Mouse (Mus musculus): ENCODE results near the gene Kif9. TPM values are rescaled to one million over a fixed set of nuclear protein-coding genes. Genes with fewer than 3 reads are reported as not detected.

Gene Kif9
- total and polyA plus RNA-seq, 3 experiments, result 1.1 to 1.8 (median 1.8) TPM

DNA sequence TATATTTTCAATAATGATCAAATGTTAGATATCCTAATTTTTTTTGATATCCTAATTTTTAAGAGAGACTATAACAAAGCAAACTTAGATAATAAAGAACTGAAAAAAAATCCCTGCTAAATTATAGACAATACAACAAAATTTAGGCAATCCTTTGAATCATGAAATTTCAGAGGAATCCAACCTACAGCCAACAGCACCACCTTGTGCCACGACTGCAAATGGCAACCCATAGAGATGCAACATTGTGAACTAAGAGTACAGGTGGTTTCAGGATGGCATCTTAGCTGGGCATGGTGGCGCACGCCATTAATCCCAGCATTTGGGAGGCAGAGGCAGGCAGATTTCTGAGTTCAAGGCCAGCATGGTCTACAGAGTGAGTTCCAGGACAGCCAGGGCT is 10.6 kb upstream of the Kif9 start:
- peaks cover 5 to 26% of the 10 kb centered on the region in 2 experiments; a peak in 2 of 4 replicates for H3K4me1 ChIP-seq (ENCODE audit: control insufficient read depth in 1 of 2, insufficient read depth in 2 of 2)

GRCm38 (mm10) chr9:110477951-110478350 is 1.2 kb downstream of the Kif9 start:
- Histone ChIP-seq H3K36me3 (replicated peaks in 1 of 2; ENCODE audit: control insufficient read depth in 1 of 2, insufficient read depth in 1 of 2, low read length in 1 of 2) (peaks cover 0 to 6% of the 10 kb centered on the region in 2 experiments), H3K4me2 (ENCODE audit: insufficient read depth, low read depth, poor library complexity, severe bottlenecking) (peak overlapping the region; percentile 97), H3K9me3 (replicated peaks; ENCODE audit: low read length) (no peaks in the 10 kb centered on the region), H3K27me3 (replicated peaks) (no peaks in the 10 kb centered on the region), H3K4me1 (ENCODE audit: control insufficient read depth in 1 of 2, insufficient read depth in 2 of 2) (peaks cover 16 to 39% of the 10 kb centered on the region in 2 experiments), H3K27ac (ENCODE audit: insufficient read depth, low read depth) (no peak overlapping the region), H3K9ac (ENCODE audit: insufficient read depth, low read depth) (no peak overlapping the region), H3K79me2 (replicated peaks; ENCODE audit: control insufficient read depth, extremely low read depth, insufficient read depth, poor library complexity, severe bottlenecking) (no peaks in the 10 kb centered on the region), H3K4me3 (replicated peaks in 1 of 3; ENCODE audit: low read depth in 2 of 3, low read length in 2 of 3, poor library complexity in 1 of 3) (peak overlapping the region; percentile 9 to 31 (median 14))
- no peak for DNase-seq (ENCODE audit: extremely low read depth)
- TF ChIP-seq E2F4 (IDR thresholded peaks at IDR 0.05; ENCODE audit: insufficient replicate concordance, low read depth, low read length) (no peak), NRF1 (IDR thresholded peaks at IDR 0.05; ENCODE audit: low read depth, low read length) (0 out of 2 replicates have a peak, but pooled peaks have one; percentile 18), KAT2A (IDR thresholded peaks at IDR 0.05; ENCODE audit: insufficient replicate concordance, low read length) (no peak), MAZ (IDR thresholded peaks at IDR 0.05; ENCODE audit: low read depth, low read length) (no peak), BHLHE40 (IDR thresholded peaks at IDR 0.05; ENCODE audit: low read depth, low read length) (no peak)
- in situ Hi-C loops (cut with MboI; ENCODE audit: low pct_ligation_motif_present, low pct_unique_long_range_greater_than_20kb, low sequenced_read_pairs) (loop anchor here (10.0 kb wide), 1 partner anchor 47 kb away; no protein-coding TSS in a partner anchor), dilution Hi-C loops (cut with MboI; ENCODE audit: extremely low pct_ligation_motif_present, extremely low pct_unique_long_range_greater_than_20kb, low sequenced_read_pairs) (no loop called here)

More for the DNA sequence above, 10.6 kb upstream of the Kif9 start:
- no peak for DNase-seq (ENCODE audit: extremely low read depth)
- dilution Hi-C loops (cut with MboI; ENCODE audit: extremely low pct_ligation_motif_present, extremely low pct_unique_long_range_greater_than_20kb, low sequenced_read_pairs), result no loop called here
- no peak overlapping the region for H3K4me3 ChIP-seq (replicated peaks in 1 of 3; ENCODE audit: low read depth in 2 of 3, low read length in 2 of 3, poor library complexity in 1 of 3)
- no peaks in the 10 kb centered on the region for H3K79me2 ChIP-seq (replicated peaks; ENCODE audit: control insufficient read depth, extremely low read depth, insufficient read depth, poor library complexity, severe bottlenecking)
- H3K4me2 ChIP-seq (ENCODE audit: insufficient read depth, low read depth, poor library complexity, severe bottlenecking), result no peak overlapping the region
- H3K36me3 ChIP-seq (replicated peaks in 1 of 2; ENCODE audit: control insufficient read depth in 1 of 2, insufficient read depth in 1 of 2, low read length in 1 of 2), result peaks cover 0 to 30% of the 10 kb centered on the region in 2 experiments
- H3K9ac ChIP-seq (ENCODE audit: insufficient read depth, low read depth), result no peak overlapping the region
- TF ChIP-seq RAD21 (IDR thresholded peaks at IDR 0.05; ENCODE audit: low read depth, low read length) (peak; percentile 78), CTCF (conservative IDR thresholded peaks at IDR 0.05 in 1 of 2, IDR thresholded peaks at IDR 0.05 in 1 of 2; ENCODE audit: low read depth in 2 of 2, low read length in 2 of 2) (peak; percentile 17 to 79; a peak in 2 of 4 replicates), SMC3 (IDR thresholded peaks at IDR 0.05; ENCODE audit: low read depth, low read length) (peak; percentile 76), MEF2A (IDR thresholded peaks at IDR 0.05; ENCODE audit: borderline replicate concordance, low read depth, low read length) (no peak), KAT2A (IDR thresholded peaks at IDR 0.05; ENCODE audit: insufficient replicate concordance, low read length) (no peak)
- in situ Hi-C loops (cut with MboI; ENCODE audit: low pct_ligation_motif_present, low pct_unique_long_range_greater_than_20kb, low sequenced_read_pairs), result no loop called here
- no peak overlapping the region for H3K27ac ChIP-seq (ENCODE audit: insufficient read depth, low read depth)
- no peaks in the 10 kb centered on the region for H3K27me3 ChIP-seq (replicated peaks)
- H3K9me3 ChIP-seq (replicated peaks; ENCODE audit: low read length), result peaks cover 1% of the 10 kb centered on the region

- no peak overlapping the region for H3K27ac ChIP-seq (ENCODE audit: insufficient read depth, low read depth)
- DNase-seq (ENCODE audit: extremely low read depth), result peak; percentile 55
- peak overlapping the region; percentile 11 to 26 (median 14) for H3K4me3 ChIP-seq (replicated peaks in 1 of 3; ENCODE audit: low read depth in 2 of 3, low read length in 2 of 3, poor library complexity in 1 of 3)
- H3K9me3 ChIP-seq (replicated peaks; ENCODE audit: low read length), result no peaks in the 10 kb centered on the region
- H3K79me2 ChIP-seq (replicated peaks; ENCODE audit: control insufficient read depth, extremely low read depth, insufficient read depth, poor library complexity, severe bottlenecking), result no peaks in the 10 kb centered on the region
- peak overlapping the region; percentile 67 for H3K4me2 ChIP-seq (ENCODE audit: insufficient read depth, low read depth, poor library complexity, severe bottlenecking)
- dilution Hi-C loops (cut with MboI; ENCODE audit: extremely low pct_ligation_motif_present, extremely low pct_unique_long_range_greater_than_20kb, low sequenced_read_pairs) (no loop called here), in situ Hi-C loops (cut with MboI; ENCODE audit: low pct_ligation_motif_present, low pct_unique_long_range_greater_than_20kb, low sequenced_read_pairs) (loop anchor here (10.0 kb wide), 1 partner anchor 46 kb away; no protein-coding TSS in a partner anchor)
- no peak overlapping the region; the same call in 1 of the 2 replicates for H3K9ac ChIP-seq (ENCODE audit: insufficient read depth, low read depth)
- H3K4me1 ChIP-seq (ENCODE audit: control insufficient read depth in 1 of 2, insufficient read depth in 2 of 2), result peaks cover 16 to 39% of the 10 kb centered on the region in 2 experiments
- no peaks in the 10 kb centered on the region for H3K27me3 ChIP-seq (replicated peaks)
- no peaks in the 10 kb centered on the region for H3K36me3 ChIP-seq (replicated peaks in 1 of 2; ENCODE audit: control insufficient read depth in 1 of 2, insufficient read depth in 1 of 2, low read length in 1 of 2)
- TF ChIP-seq SIN3A (IDR thresholded peaks at IDR 0.05; ENCODE audit: low read length), result peak; percentile 50; the same call in 1 of the 2 replicates
- TF ChIP-seq MAZ (IDR thresholded peaks at IDR 0.05; ENCODE audit: low read depth, low read length), result no peak
- no peak for TF ChIP-seq POLR2AphosphoS2 (IDR thresholded peaks at IDR 0.05; ENCODE audit: low read depth, low read length)
- no peak for TF ChIP-seq MAX (IDR thresholded peaks at IDR 0.05; ENCODE audit: low read length)
- no peak for TF ChIP-seq NRF1 (IDR thresholded peaks at IDR 0.05; ENCODE audit: low read depth, low read length)
- TF ChIP-seq ZMIZ1 (IDR thresholded peaks at IDR 0.05; ENCODE audit: low read depth, low read length), result no peak
- TF ChIP-seq E2F4 (IDR thresholded peaks at IDR 0.05; ENCODE audit: insufficient replicate concordance, low read depth, low read length), result no peak
- no peak for TF ChIP-seq UBTF (IDR thresholded peaks at IDR 0.05; ENCODE audit: low read depth, low read length)
- TF ChIP-seq PAX5 (IDR thresholded peaks at IDR 0.05; ENCODE audit: low read length), result no peak
- TF ChIP-seq BHLHE40 (IDR thresholded peaks at IDR 0.05; ENCODE audit: low read depth, low read length), result 0 out of 2 replicates have a peak, but pooled peaks have one; percentile 38
- TF ChIP-seq MEF2A (IDR thresholded peaks at IDR 0.05; ENCODE audit: borderline replicate concordance, low read depth, low read length), result no peak
- no peak for TF ChIP-seq MYC (IDR thresholded peaks at IDR 0.05; ENCODE audit: low read depth, low read length)
- TF ChIP-seq ELF1 (IDR thresholded peaks at IDR 0.05; ENCODE audit: low read depth, low read length), result 0 out of 2 replicates have a peak, but pooled peaks have one; percentile 36
- peak; percentile 82 for TF ChIP-seq EP300 (IDR thresholded peaks at IDR 0.05; ENCODE audit: low read length)
- no peak for TF ChIP-seq JUN (IDR thresholded peaks at IDR 0.05; ENCODE audit: insufficient read depth, low read depth, low read length)
- no peak for TF ChIP-seq KAT2A (IDR thresholded peaks at IDR 0.05; ENCODE audit: insufficient replicate concordance, low read length)
- TF ChIP-seq CHD1 (IDR thresholded peaks at IDR 0.05; ENCODE audit: low read depth, low read length), result no peak
- no peak for TF ChIP-seq TCF12 (IDR thresholded peaks at IDR 0.05; ENCODE audit: low read depth, low read length)
- no peak for TF ChIP-seq POLR2A (IDR thresholded peaks at IDR 0.05; ENCODE audit: low read depth, low read length)
- TF ChIP-seq ZNF384 (IDR thresholded peaks at IDR 0.05; ENCODE audit: low read depth, low read length), result peak; percentile 93
- TF ChIP-seq USF1 (IDR thresholded peaks at IDR 0.05; ENCODE audit: low read depth, low read length), result no peak
- no peak for TF ChIP-seq CTCF (conservative IDR thresholded peaks at IDR 0.05 in 1 of 2, IDR thresholded peaks at IDR 0.05 in 1 of 2; ENCODE audit: low read depth in 2 of 2, low read length in 2 of 2)
Measured at GRCm38 (mm10) chr9:110478639-110479038, 1.9 kb downstream of the Kif9 start.

All from CH12.LX (cell line).